Mouse (Mus musculus): ENCODE measurements around the gene Med31. TPM values are rescaled to one million over a fixed set of nuclear protein-coding genes. Genes with fewer than 3 reads are reported as not detected.
A peak's percentile ranks its signal among the peaks of the same experiment; 100 is the strongest.

Med31 gene
- 34.4 and 37.4 TPM in 2 replicates for polyA plus RNA-seq (2015; fragmentation: Nextera tagmentation; extraction: Ambion mirVana)

- H3K4me2 ChIP-seq, result peak within 1 kb of the TSS; percentile 99
- H3K4me3 ChIP-seq (replicated peaks), result peak within 1 kb of the TSS; percentile 84
- no peaks in the 10 kb centered on the region for H3K27me3 ChIP-seq (replicated peaks)
- H3K9me3 ChIP-seq, result no peaks in the 10 kb centered on the region
- peak; percentile 36 for ATAC-seq (ENCODE audit: insufficient read depth, low FRiP score, low read depth)
- H3K36me3 ChIP-seq, result peaks cover 10% of the 10 kb centered on the region
- peak within 1 kb of the TSS; percentile 76 for H3K9ac ChIP-seq
- 1% methylated on average over 29 of the region's 29 CpGs for WGBS
- peak within 1 kb of the TSS; percentile 72 for H3K27ac ChIP-seq
- 0 out of 2 replicates have a peak, but pooled peaks cover 6% of the 10 kb centered on the region for H3K4me1 ChIP-seq
Observed at GRCm38 (mm10) chr11:72215410-72215797, at the start of gene Med31. Gene Med31 (minus strand): TSS chr11:72215592.

- no peaks in the 10 kb centered on the region for H3K9me3 ChIP-seq
- 71% methylated on average over 2 of the region's 2 CpGs for WGBS
- no peak overlapping the region for H3K9ac ChIP-seq
- H3K4me1 ChIP-seq, result no peaks in the 10 kb centered on the region
- no peak overlapping the region for H3K4me2 ChIP-seq
- no peak for ATAC-seq (ENCODE audit: insufficient read depth, low FRiP score, low read depth)
- H3K27ac ChIP-seq, result no peak overlapping the region
- no peaks in the 10 kb centered on the region for H3K27me3 ChIP-seq (replicated peaks)
- H3K4me3 ChIP-seq (replicated peaks), result no peak overlapping the region
- no peaks in the 10 kb centered on the region for H3K36me3 ChIP-seq
Observed at GRCm38 (mm10) chr11:72256441-72256840, 41.0 kb upstream of the Med31 start.

- H3K9me3 ChIP-seq, result no peaks in the 10 kb centered on the region
- H3K4me2 ChIP-seq, result no peak overlapping the region
- H3K4me3 ChIP-seq (replicated peaks), result no peak overlapping the region
- no peak for ATAC-seq (ENCODE audit: insufficient read depth, low FRiP score, low read depth)
- no peak overlapping the region for H3K9ac ChIP-seq
- H3K27me3 ChIP-seq (replicated peaks), result no peaks in the 10 kb centered on the region
- 92% methylated on average over 4 of the region's 4 CpGs for WGBS
- no peaks in the 10 kb centered on the region for H3K4me1 ChIP-seq
- no peaks in the 10 kb centered on the region for H3K36me3 ChIP-seq
- no peak overlapping the region for H3K27ac ChIP-seq
Observed at GRCm38 (mm10) chr11:72255629-72256028, 40.2 kb upstream of the Med31 start.

GRCm38 (mm10) chr11:72245196-72245753, 29.9 kb upstream of the Med31 start:
- Histone ChIP-seq H3K4me2 (no peak overlapping the region), H3K27ac (no peak overlapping the region), H3K9me3 (no peaks in the 10 kb centered on the region), H3K4me3 (replicated peaks) (no peak overlapping the region), H3K27me3 (replicated peaks) (no peaks in the 10 kb centered on the region; the same call in 1 of the 2 replicates), H3K4me1 (no peaks in the 10 kb centered on the region), H3K9ac (no peak overlapping the region), H3K36me3 (no peaks in the 10 kb centered on the region)
- no peak for ATAC-seq (ENCODE audit: insufficient read depth, low FRiP score, low read depth)
- 81% methylated on average over 8 of the region's 8 CpGs for WGBS

GRCm38 (mm10) chr11:72240062-72240860, 24.9 kb upstream of the Med31 start:
- no peak overlapping the region for H3K27ac ChIP-seq
- no peaks in the 10 kb centered on the region for H3K9me3 ChIP-seq
- no peak overlapping the region for H3K4me3 ChIP-seq (replicated peaks)
- H3K4me1 ChIP-seq, result no peaks in the 10 kb centered on the region
- 67% methylated on average over 4 of the region's 4 CpGs for WGBS
- H3K27me3 ChIP-seq (replicated peaks), result no peaks in the 10 kb centered on the region
- ATAC-seq (ENCODE audit: insufficient read depth, low FRiP score, low read depth), result no peak
- H3K36me3 ChIP-seq, result no peaks in the 10 kb centered on the region
- no peak overlapping the region for H3K9ac ChIP-seq
- H3K4me2 ChIP-seq, result no peak overlapping the region

- no peaks in the 10 kb centered on the region for H3K9me3 ChIP-seq
- ATAC-seq (ENCODE audit: insufficient read depth, low FRiP score, low read depth), result no peak
- H3K27me3 ChIP-seq (replicated peaks), result no peaks in the 10 kb centered on the region
- H3K27ac ChIP-seq, result no peak overlapping the region
- no peaks in the 10 kb centered on the region for H3K36me3 ChIP-seq
- H3K4me2 ChIP-seq, result no peak overlapping the region
- WGBS, result 72% methylated on average over 5 of the region's 5 CpGs
- no peaks in the 10 kb centered on the region for H3K4me1 ChIP-seq
- H3K9ac ChIP-seq, result no peak overlapping the region
- no peak overlapping the region for H3K4me3 ChIP-seq (replicated peaks)
Observed at GRCm38 (mm10) chr11:72234013-72234412, 18.6 kb upstream of the Med31 start.

GRCm38 (mm10) chr11:72232991-72233390, 17.6 kb upstream of the Med31 start:
- WGBS, result 64% methylated on average over 1 of the region's 1 CpGs
- H3K27me3 ChIP-seq (replicated peaks), result no peaks in the 10 kb centered on the region
- no peak overlapping the region for H3K27ac ChIP-seq
- no peaks in the 10 kb centered on the region for H3K9me3 ChIP-seq
- no peak overlapping the region for H3K4me2 ChIP-seq
- H3K36me3 ChIP-seq, result no peaks in the 10 kb centered on the region
- no peaks in the 10 kb centered on the region for H3K4me1 ChIP-seq
- no peak overlapping the region for H3K4me3 ChIP-seq (replicated peaks)
- H3K9ac ChIP-seq, result no peak overlapping the region
- no peak for ATAC-seq (ENCODE audit: insufficient read depth, low FRiP score, low read depth)

GRCm38 (mm10) chr11:72232068-72232467, 16.7 kb upstream of the Med31 start:
- Histone ChIP-seq H3K4me3 (replicated peaks) (no peak overlapping the region), H3K4me1 (no peaks in the 10 kb centered on the region), H3K27me3 (replicated peaks) (no peaks in the 10 kb centered on the region), H3K36me3 (no peaks in the 10 kb centered on the region), H3K4me2 (no peak overlapping the region), H3K27ac (no peak overlapping the region), H3K9me3 (no peaks in the 10 kb centered on the region), H3K9ac (no peak overlapping the region)
- WGBS, result 81% methylated on average over 7 of the region's 7 CpGs
- no peak for ATAC-seq (ENCODE audit: insufficient read depth, low FRiP score, low read depth)

- Histone ChIP-seq H3K4me2 (no peak overlapping the region), H3K9ac (no peak overlapping the region), H3K4me1 (no peaks in the 10 kb centered on the region), H3K4me3 (replicated peaks) (no peak overlapping the region), H3K27ac (no peak overlapping the region), H3K36me3 (no peaks in the 10 kb centered on the region), H3K9me3 (no peaks in the 10 kb centered on the region), H3K27me3 (replicated peaks) (no peaks in the 10 kb centered on the region)
- no peak for ATAC-seq (ENCODE audit: insufficient read depth, low FRiP score, low read depth)
- 89% methylated on average over 4 of the region's 4 CpGs for WGBS
Observed at GRCm38 (mm10) chr11:72228513-72228912, 13.1 kb upstream of the Med31 start.

GRCm38 (mm10) chr11:72226901-72227300, 11.5 kb upstream of the Med31 start:
- H3K4me1 ChIP-seq, result no peaks in the 10 kb centered on the region
- no peak overlapping the region for H3K9ac ChIP-seq
- WGBS, result 77% methylated on average over 6 of the region's 6 CpGs
- H3K4me2 ChIP-seq, result no peak overlapping the region
- no peak for ATAC-seq (ENCODE audit: insufficient read depth, low FRiP score, low read depth)
- no peaks in the 10 kb centered on the region for H3K9me3 ChIP-seq
- H3K27ac ChIP-seq, result no peak overlapping the region
- H3K36me3 ChIP-seq, result no peaks in the 10 kb centered on the region
- H3K27me3 ChIP-seq (replicated peaks), result no peaks in the 10 kb centered on the region
- no peak overlapping the region for H3K4me3 ChIP-seq (replicated peaks)

- H3K36me3 ChIP-seq, result no peaks in the 10 kb centered on the region
- no peaks in the 10 kb centered on the region for H3K9me3 ChIP-seq
- ATAC-seq (ENCODE audit: insufficient read depth, low FRiP score, low read depth), result no peak
- H3K4me3 ChIP-seq (replicated peaks), result no peak overlapping the region
- 82% methylated on average over 10 of the region's 10 CpGs for WGBS
- no peaks in the 10 kb centered on the region for H3K4me1 ChIP-seq
- H3K9ac ChIP-seq, result no peak overlapping the region
- H3K27ac ChIP-seq, result no peak overlapping the region
- H3K27me3 ChIP-seq (replicated peaks), result no peaks in the 10 kb centered on the region
- H3K4me2 ChIP-seq, result no peak overlapping the region
Observed at GRCm38 (mm10) chr11:72226020-72226791, 10.8 kb upstream of the Med31 start.

- Histone ChIP-seq H3K9ac (no peak overlapping the region), H3K9me3 (no peaks in the 10 kb centered on the region), H3K4me3 (replicated peaks) (no peak overlapping the region), H3K27ac (no peak overlapping the region), H3K4me1 (no peaks in the 10 kb centered on the region), H3K4me2 (no peak overlapping the region), H3K27me3 (replicated peaks) (no peaks in the 10 kb centered on the region), H3K36me3 (no peaks in the 10 kb centered on the region)
- no peak for ATAC-seq (ENCODE audit: insufficient read depth, low FRiP score, low read depth)
- 8% methylated on average over 5 of the region's 5 CpGs for WGBS
Observed at GRCm38 (mm10) chr11:72224865-72225264, 9.5 kb upstream of the Med31 start.
